Mouse (Mus musculus): ENCODE measurements around the gene Stfa1. TPM values are rescaled to one million over a fixed set of nuclear protein-coding genes. Genes with fewer than 3 reads are reported as not detected.
"Not testable (repeated sequence)": the region's sequence is repeated elsewhere in the genome, so short reads cannot be mapped to it uniquely, and the experiment has no call there.

The Stfa1 gene
- polyA plus RNA-seq (2012) = not detected in 2 replicates

DNA sequence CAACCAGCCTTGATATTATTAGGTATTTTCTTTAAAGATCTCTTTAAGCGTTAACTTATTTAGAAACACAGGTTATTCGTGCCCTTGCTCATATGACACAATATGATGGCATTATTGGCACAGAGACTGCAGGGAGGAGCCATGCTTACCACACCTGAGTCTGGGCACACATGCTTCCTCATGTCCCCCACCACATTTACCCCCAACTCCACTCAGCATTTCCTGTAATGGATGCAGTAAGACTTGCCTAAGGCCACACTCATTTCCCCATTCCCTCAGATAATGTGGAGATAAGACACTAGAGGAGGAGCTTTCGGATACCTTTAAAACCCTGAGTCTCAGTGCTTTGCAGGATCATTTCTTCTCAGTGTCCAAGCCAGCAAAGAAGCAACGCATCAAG is at the start of gene Stfa1:
TSS of gene Stfa1 (plus strand) at position 156 of the 400 bp plus-strand sequence.
- TF ChIP-seq GATA1 (IDR thresholded peaks at IDR 0.05; ENCODE audit: low read length) = not testable (repeated sequence)

DNA sequence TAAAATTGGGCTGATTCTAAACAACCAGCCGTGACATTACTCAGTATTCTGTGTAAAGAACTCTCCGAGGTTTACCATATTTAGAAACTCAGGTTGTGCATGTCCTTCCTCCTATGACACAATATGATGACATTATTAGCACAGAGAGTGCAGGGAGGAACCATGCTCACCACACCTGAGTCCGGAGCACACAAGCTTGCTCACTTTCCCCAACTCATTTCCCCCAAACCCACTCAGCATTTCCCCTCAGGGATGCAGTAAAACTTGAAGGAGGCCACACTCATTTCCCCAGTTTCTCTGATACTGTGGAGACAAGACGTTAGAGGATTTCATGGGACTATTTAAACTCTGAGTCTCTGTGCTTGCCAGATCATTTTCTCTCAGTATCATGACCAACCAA is 12.4 kb downstream of the Stfa1 start:
- no peak for TF ChIP-seq GATA1 (IDR thresholded peaks at IDR 0.05; ENCODE audit: low read length)

DNA sequence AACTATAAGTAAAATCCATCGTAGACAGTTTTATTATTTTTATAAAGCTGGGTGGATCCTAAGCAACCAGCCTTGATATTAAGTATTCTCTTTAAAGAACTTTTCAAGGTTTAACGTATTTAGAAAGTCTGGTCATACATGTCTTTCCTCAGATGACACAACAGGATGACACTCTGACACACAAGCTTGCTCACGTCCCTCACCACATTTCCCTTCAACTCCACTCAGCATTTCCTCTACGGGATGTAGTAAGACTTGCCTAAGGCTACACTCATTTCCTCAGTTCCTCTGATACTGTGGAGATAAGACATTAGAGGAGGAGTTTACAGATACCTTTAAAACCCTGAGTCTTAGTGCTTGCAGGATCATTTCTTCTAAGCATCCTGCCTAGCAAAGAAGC is 30.9 kb downstream of the Stfa1 start:
- TF ChIP-seq GATA1 (IDR thresholded peaks at IDR 0.05; ENCODE audit: low read length) = no peak

DNA sequence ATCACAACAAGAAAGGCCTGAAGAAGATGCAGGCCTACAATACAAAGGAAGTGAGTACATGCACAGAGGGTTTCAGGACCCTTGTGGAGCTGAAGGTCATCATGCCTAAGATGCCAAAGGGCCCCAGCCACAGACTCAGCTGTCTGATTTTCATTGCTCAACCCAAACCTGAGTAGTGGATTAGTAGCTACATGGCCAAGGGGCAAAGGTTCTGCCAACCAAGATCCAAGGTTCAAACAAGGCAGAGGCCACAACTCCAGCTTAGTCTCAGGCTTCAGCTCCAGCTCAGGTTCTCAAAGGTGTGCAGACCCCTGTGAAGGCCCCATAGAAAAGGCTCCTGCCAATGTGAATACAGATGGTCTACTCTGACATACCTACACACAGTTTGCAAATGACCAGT is 42.5 kb downstream of the Stfa1 start:
- no peak for TF ChIP-seq GATA1 (IDR thresholded peaks at IDR 0.05; ENCODE audit: low read length)

DNA sequence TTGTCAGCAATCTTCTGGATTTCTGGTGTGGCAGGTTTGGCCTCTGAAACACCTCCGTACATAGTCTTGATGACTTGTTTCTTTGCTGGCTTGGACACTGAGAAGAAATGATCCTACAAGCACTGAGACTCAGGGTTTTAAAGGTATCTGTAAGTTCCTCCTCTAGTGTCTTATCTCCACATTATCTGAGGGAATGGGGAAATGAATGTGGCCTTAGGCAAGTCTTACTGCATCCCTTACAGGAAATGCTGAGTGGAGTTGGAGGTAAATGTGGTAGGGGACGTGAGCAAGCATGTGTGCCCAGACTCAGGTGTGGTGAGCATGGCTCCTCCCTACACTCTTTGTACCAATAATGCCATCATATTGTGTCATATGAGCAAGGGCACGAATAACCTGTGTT is 57.5 kb downstream of the Stfa1 start, which contains the start of gene BC117090:
TSS of gene BC117090 (minus strand) at position 101 of the 400 bp plus-strand sequence.
- TF ChIP-seq GATA1 (IDR thresholded peaks at IDR 0.05; ENCODE audit: low read length) = no peak

Other genes starting within 250 kb of the Stfa1 start
- 0.22 and 0.35 TPM in 2 replicates for gene Wdr5b, start 235.8 kb upstream of the Stfa1 start, polyA plus RNA-seq (2012)
- 162 and 401 TPM in 2 replicates for gene Fam162a, start 205.4 kb upstream of the Stfa1 start, polyA plus RNA-seq (2012)
- gene Ccdc58, start 205.3 kb upstream of the Stfa1 start, polyA plus RNA-seq (2012) = 5.6 and 8.0 TPM in 2 replicates
- not detected in 2 replicates for gene Csta1, start 145.7 kb upstream of the Stfa1 start, polyA plus RNA-seq (2012)
- not detected in 2 replicates for gene Stfa2l1, start 120.1 kb upstream of the Stfa1 start, polyA plus RNA-seq (2012)
- not detected in 2 replicates for gene Gm5483, start 92.7 kb upstream of the Stfa1 start, polyA plus RNA-seq (2012)
- gene Gm5416, start 66.5 kb upstream of the Stfa1 start, polyA plus RNA-seq (2012) = not detected in 2 replicates
- gene 2010005H15Rik, start 55.5 kb upstream of the Stfa1 start, polyA plus RNA-seq (2012) = not detected in 2 replicates
- not detected in 2 replicates for gene BC117090, start 57.4 kb downstream of the Stfa1 start, polyA plus RNA-seq (2012)
- not detected in 2 replicates for gene BC100530, start 90.8 kb downstream of the Stfa1 start, polyA plus RNA-seq (2012)
- not detected in 2 replicates for gene Stfa2, start 131.5 kb downstream of the Stfa1 start, polyA plus RNA-seq (2012)
- not detected in 2 replicates for gene Stfa3, start 178.4 kb downstream of the Stfa1 start, polyA plus RNA-seq (2012)